Mouse (Mus musculus): ENCODE measurements around the gene Gpr18. TPM values are rescaled to one million over a fixed set of nuclear protein-coding genes. Genes with fewer than 3 reads are reported as not detected.
"Not testable (repeated sequence)": the region's sequence is repeated elsewhere in the genome, so short reads cannot be mapped to it uniquely, and the experiment has no call there.

Gene Gpr18
- total RNA-seq, 2 experiments from 2014 or later = not detected

DNA sequence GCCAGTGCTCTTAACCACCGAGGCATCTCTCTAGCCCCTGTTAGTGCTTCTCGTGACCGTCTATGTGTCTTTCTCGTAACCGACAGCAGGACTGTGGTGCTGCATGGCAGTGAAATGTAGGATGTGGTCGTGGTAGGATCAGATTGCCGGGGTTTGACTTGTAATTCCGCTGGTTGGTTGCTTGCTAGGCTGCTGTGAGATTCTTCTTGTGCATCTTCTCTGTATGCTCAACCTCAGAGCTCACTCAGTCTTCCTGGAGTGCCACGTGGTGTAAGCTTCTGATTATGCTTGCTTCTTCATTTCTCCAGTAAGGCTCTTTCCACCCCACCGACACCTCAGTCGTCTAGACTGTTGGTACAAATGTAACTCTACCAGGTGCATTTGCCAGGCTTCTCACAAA lies 17.1 kb downstream of the Gpr18 start:
- intact Hi-C loops (cut with DNase I) = no loop called here
- DNase-seq (ENCODE audit: low spot score in 2 of 2) = no peak

DNA sequence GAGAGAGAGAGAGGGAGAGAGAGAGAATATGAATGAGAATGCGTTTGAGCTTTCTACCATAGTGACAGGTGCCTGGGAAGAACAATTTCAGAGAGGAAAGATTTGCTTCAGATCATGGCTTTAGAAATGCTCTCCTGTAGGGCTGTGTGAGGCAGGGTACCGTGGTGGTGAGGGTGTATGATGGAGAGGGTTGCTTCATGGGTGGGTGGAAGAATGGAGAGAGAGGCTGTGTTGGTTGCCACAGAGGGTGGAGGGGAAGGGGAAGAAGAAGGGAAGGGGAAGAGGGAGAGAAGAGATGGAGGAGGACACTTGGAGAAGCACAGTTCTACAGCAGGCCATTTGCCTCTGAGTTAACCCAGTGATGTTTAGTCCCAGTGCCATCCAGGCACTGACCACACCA lies 17.8 kb downstream of the Gpr18 start:
- DNase-seq (ENCODE audit: low spot score in 2 of 2) = no peak
- intact Hi-C loops (cut with DNase I) = no loop called here

DNA sequence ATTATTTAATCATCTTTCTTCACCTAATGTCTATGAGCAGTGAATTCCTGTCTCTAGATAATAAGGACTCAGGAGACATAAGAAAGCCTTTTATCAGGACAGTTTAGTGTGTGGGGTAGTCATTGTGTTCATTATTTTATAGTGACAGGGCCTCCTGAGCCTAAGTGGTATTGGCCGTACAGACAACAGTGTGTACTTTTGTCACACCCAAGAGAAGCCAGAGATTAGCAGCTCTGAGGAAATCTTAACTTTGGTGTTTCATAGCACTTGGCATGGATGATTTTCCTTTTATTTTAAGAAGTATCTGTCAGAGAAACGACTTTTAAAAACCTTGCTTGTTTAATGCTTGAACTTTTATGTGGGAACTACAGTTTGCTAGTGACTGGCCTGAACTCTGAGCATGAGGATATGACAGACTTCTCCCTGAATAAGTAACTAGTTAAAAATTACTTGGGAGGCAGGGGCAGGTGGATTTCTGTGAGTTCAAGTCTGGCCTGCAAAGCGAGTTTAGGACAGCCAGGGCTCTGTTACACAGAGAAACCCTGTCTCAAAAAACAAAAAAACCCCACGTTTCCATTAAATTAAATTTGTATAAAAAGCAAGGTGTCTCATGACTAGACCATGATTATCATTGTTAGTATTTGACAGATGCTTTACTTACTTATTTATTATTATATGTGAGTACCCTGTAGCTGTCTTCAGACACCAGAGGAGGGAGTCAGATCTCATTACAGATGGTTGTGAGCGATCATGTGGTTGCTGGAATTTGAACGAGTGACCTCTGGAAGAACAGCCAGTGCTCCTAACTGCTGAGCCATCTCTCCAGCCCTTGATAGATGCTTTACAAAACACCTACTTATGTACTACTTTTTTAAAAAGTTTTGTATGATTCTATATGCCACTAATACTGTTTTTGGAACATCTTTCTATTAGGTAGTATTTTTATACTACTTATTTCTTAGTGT lies 19.2 kb downstream of the Gpr18 start:
- intact Hi-C loops (cut with DNase I) = no loop called here
- no peak for DNase-seq (ENCODE audit: low spot score in 2 of 2)

DNA sequence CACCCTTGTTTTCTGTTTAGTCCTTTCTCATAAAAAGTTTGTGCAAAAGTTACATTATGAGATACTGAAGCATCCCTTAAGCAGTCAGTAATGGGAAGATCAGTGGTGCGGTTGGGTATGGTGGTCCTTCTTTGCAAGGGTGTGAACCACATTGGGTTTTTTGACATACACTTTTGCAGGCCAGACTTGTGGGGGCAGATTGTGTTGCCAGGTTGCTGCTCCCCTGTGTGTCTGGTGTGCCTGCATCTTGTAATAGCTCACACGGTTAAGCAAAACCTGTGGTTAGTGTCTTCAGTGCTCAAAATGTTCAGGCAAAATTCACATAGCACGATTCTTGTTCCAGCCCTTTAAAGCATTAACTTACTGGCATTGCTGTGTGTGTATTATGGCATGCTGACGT lies 20.3 kb downstream of the Gpr18 start:
- intact Hi-C loops (cut with DNase I) = no loop called here
- DNase-seq (ENCODE audit: low spot score in 2 of 2) = no peak

DNA sequence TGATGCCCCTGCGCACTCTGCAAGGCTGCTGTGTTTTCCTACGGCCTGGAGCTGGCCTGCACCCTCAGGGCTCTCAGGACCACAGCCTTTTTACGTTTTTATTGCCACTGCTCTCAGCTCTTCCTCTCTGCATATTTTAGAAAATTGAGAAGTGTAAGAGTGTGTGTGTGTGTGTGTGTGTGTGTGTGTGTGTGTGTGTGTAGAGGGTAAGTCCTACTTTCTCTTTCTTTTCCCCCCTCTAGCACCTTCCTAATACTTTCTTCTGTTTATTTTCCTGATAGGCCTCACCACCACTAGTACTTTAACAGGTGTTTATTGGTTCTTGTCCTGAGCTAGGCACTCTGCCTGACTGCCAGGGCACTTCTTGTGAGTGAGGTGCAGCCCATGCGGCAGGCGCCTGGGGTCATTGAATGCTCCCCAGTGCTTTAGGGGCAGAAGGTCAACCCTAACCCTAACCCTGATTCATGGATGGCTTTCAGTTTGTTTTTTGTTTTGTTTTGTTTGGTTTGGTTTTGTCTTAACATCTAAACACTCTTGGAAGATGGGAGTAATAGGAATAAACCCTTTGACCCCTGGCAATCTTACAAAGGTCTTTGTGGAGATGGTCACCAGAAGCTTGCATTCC lies 21.0 kb downstream of the Gpr18 start:
- intact Hi-C loops (cut with DNase I) = no loop called here
- DNase-seq (ENCODE audit: low spot score in 2 of 2) = no peak

DNA sequence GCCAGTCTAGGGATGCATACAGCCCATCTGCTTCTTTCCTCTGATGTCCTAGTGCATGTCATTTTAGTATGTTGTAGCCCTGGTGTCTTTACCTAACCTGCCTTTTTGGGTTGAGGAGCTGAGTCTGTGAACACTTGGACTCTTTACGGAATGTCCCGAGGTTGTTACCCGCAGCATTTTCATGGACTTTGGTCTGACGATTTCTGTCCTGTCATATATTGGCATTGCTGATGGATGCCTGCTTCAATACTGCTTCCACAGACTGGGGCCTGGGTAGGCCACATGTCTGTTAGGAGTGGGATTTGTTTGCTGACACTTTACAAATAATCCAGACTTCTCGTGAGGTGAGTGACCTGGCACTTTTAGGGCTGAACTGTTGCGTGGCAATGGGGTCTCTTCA lies 21.8 kb downstream of the Gpr18 start:
- intact Hi-C loops (cut with DNase I) = no loop called here
- no peak for DNase-seq (ENCODE audit: low spot score in 2 of 2)

DNA sequence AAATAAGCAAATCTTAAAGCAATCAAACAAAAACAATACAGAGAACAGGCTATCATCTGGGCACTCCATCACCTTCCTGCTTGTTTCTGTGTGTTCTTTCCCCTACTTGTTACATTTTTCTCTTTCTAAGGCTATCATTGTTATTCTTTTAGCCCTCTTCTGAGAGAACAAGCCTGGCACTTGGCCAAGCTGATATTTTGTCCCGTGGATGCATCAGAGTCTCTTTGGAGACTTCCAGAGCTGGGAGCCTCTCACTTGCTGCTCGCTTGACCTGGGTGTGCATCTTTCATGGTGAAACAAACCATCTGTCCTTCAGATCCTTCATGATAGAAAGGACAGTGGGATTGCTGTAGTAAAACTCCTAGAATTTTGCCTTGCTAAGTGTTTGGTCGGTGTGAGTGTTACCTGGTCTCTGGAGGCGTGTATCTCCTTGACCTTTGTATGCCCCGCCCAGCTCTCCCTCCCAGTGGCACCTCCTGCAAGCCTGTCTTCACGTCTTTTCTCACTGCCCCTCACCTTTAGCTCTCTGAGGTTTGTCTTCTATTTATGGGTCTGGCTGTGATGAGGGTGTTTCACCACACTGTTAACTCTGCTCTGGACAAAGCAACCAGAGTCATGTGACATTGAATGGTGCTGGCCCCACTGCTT lies 31.3 kb downstream of the Gpr18 start:
- intact Hi-C loops (cut with DNase I) = no loop called here
- no peak for DNase-seq (ENCODE audit: low spot score in 2 of 2)

DNA sequence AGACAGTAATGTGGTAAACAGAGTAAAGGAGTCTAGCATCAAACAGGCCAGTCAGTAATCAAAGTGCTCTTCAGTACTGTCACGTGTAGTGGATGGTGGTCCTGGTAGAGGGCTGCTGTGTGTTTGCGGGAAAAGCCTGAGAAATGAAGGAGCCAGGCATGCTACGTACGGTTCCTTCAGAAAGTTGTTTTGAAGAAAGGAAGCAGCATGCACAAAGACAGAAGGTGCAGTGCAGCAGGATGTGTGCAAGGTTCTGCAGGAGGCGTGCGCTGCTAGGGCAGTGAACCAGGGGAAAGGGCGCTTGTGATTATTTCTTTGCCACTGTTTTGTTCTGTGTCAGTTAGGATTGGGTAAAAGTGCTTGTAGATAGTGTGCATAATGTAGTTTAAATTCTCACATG lies 34.4 kb downstream of the Gpr18 start:
- DNase-seq (ENCODE audit: low spot score in 2 of 2) = no peak
- intact Hi-C loops (cut with DNase I) = no loop called here

DNA sequence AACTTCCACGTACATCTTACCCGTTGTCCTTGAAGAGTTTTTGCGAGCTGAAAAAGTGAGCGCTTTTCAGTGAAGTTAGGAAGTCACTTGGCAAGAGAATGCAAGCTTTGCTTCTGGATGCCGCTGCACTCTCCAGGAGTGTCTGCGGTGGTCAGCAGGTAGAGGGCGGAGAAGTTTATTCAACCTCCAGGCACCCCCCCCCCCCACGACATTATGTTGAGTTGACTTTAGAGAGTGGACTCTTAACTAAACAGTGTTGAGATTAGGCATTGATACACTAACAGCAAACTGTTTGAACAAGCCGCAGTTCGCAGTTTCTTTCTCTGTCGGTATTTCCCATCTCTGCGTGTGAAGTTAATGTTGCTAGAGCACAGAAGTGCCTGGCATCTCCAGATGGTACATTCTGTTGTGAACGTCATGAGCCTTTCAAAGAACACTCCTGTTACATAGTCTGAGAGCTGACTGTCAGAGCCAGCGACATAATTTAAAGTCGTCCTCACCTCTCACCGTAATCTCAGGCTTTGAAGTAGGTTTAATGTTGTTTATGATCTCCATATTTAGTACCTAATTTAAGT lies 36.2 kb downstream of the Gpr18 start:
- intact Hi-C loops (cut with DNase I) = loop anchor here (2.0 to 10.0 kb wide), 2 partner anchors 227 to 295 kb away; partner anchors contain the start of gene Tm9sf2
- peak; percentile 20 to 45 for DNase-seq (ENCODE audit: low spot score in 2 of 2)

DNA sequence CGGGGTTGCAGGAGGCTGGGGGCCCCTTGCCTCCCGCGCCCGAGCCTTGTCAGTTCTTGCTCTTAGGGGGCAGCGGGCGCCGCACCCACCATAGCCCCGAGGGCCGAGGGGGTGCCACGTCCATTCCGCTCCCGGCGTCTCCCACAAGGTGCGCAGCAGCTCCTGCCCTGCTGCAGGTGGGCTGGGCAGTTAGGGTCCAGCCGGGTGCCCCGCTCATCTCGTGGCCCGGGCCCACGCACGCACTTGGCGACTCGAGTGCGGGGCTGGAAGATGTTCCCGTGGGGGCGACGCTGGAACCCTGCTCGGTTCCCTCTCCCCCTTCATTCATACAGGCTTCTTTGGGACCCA lies 36.7 kb downstream of the Gpr18 start:
- DNase-seq (ENCODE audit: low spot score in 2 of 2) = peak in 1 of 2 experiments; percentile 10
- intact Hi-C loops (cut with DNase I) = loop anchor here (1.0 to 10.0 kb wide), 3 partner anchors 81 to 294 kb away; partner anchors contain the start of gene Tm9sf2

DNA sequence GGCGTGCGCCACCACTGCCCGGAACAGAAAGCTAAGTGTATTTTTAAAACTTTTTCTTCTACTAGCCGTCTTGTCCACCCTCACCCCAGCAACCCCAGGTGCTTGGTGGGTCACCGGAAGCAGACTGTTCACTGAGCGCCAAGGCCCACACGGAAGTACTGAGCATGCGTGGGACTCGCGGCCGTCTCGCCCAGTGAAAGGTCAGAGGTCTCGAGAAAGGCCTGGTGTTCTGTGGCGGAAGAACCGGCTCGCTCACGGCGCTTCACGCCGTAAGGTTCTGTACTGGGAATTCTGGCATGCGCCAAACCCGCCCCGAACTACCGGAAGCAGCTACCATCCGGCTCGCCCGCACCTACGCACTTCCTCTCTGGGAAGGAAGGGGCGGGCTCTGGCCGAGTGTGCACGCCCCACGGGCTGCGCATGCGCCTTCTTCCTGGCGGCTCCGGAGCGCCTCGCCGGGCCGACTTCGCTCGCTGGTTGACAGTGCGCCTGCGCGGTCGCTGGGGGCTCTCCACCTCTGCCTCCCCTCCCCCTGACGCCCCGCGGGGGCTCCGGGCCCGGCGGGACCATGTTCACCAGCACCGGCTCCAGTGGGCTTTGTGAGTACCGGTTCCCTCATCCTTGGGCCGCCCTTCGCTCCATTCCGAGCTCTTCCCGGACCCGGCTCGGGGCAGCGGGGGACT lies 37.3 kb downstream of the Gpr18 start, which contains the start of gene Ubac2:
Gene Ubac2, plus strand, starts transcription at position 445 of the 683 bp plus-strand sequence.
- intact Hi-C loops (cut with DNase I) = loop anchor here (1.0 to 10.0 kb wide), 3 partner anchors 80 to 294 kb away; partner anchors contain the start of gene Tm9sf2
- peak; percentile 98 to 99 for DNase-seq (ENCODE audit: low spot score in 2 of 2)

DNA sequence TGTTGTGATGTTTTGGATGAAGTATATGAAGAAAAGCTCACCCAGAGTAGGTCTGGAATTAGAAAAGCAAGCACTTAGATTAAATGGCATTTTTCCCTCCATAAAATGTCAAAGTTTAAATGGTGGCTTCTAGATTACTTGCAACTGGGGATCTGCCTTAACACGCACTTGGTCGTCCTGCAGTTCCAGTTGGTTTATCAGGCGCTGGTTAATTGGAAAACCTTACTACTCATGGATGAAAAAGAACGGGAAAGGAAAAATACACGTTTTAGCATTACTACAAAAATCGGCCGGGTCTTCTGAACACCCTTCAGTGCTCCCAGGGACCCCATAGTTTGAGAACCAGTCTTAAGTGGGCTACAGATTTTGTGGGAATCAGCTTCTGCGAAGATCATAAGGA lies 37.9 kb downstream of the Gpr18 start:
- intact Hi-C loops (cut with DNase I) = loop anchor here (1.0 to 10.0 kb wide), 3 partner anchors 79 to 293 kb away; partner anchors contain the start of gene Tm9sf2

DNA sequence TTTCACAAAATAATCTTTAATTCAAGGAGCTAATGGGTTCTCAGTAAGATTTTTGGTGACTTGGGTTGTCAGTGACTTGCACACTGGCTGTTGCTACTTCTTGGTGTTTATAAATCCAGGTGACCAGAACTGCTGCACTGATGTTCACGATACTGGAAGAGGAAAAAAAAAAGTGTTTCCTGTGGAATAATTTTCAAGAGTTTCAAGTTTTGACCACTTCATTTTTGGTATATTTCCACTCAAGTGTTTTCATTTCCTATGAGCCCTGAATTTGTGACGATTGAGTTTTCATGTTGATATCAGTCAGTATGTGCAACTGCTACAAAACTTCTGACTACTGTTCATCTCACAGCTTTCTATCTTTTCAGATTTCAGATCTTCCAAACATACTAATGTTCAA lies 38.7 kb downstream of the Gpr18 start:
- intact Hi-C loops (cut with DNase I) = loop anchor here (10.0 kb wide), 1 partner anchor 292 kb away; no protein-coding TSS in a partner anchor
- DNase-seq (ENCODE audit: low spot score in 2 of 2) = no peak

More for the DNA sequence above, 37.9 kb downstream of the Gpr18 start:
- DNase-seq (ENCODE audit: low spot score in 2 of 2) = no peak

DNA sequence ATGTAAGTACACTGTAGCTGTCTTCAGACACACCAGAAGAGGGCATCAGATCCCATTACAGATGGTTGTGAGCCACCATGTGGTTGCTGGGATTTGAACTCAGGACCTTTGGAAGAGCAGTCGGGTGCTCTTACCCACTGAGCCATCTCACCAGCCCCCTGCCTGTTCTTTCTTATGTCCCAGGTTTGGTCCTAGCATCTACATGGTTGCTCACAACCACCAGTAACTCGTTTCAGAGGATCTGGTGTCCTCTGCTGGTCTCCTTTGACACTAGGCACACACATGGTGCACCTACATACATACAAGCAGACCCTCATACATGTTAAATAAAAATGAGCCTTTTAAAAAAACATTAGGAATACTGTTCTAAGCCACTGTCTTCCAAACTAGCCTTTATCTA lies 39.4 kb downstream of the Gpr18 start:
- intact Hi-C loops (cut with DNase I) = loop anchor here (10.0 kb wide), 1 partner anchor 291 kb away; no protein-coding TSS in a partner anchor
- not testable (repeated sequence) for DNase-seq (ENCODE audit: low spot score in 2 of 2)

DNA sequence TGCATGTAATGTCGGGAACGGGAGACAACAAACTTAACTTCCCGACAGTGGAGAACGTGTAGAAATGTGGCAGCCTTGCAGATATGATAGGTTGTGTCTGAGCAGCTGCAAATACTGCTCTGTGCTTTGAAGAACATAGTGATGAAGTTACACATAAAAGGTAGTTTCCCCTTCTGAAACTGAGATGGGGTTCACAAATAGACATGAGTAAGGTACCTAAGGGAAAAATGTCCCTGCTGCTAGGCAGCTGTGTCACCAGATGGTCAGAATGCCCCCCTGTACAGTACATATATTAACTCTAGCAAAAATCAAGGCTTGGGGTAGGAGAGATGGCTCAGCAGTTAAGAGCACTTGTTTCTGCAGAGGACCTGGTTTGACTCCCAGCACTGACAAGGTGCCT lies 41.9 kb downstream of the Gpr18 start:
- intact Hi-C loops (cut with DNase I) = loop anchor here (10.0 kb wide), 1 partner anchor 289 kb away; no protein-coding TSS in a partner anchor
- no peak for DNase-seq (ENCODE audit: low spot score in 2 of 2)

DNA sequence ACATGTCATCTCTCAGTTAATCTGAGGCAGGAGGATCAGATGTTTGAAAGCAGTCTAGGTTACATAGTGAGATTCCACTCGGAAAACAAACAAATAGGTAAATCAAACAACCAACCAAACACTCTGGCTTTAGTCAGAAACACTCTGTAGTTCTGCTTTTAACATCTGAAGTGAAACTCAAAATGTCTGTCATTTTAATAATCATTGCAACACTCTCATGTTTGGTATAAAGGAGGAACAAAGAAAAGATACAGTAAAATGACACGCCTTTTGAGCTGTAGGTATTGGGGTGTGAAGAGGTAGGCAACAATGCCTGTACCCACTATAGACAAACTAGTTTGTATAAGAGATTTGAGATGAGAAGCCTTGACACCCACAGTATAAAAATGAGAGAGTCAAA lies 42.4 kb downstream of the Gpr18 start:
- no peak for DNase-seq (ENCODE audit: low spot score in 2 of 2)
- intact Hi-C loops (cut with DNase I) = loop anchor here (10.0 kb wide), 1 partner anchor 288 kb away; no protein-coding TSS in a partner anchor

DNA sequence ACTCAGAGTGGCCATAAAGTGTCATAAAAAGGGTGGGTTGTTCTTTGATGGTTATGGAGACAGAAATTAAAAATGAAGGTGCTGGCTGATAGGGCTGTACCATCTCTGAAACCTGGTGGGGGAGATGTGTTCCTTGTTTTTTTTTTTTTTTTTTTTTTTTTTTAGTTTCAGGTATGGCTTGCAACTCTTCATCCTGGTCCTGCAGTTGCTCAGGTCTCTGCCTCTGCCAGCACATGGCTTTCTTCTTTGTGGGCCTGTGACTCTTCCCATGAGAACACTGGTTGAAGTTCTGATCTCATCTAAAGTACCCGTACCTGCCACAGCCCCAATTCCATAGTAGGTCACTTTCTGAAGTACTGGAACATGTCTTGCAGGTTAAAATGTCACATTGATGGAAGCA lies 42.8 kb downstream of the Gpr18 start:
- intact Hi-C loops (cut with DNase I) = loop anchor here (10.0 kb wide), 1 partner anchor 288 kb away; no protein-coding TSS in a partner anchor
- DNase-seq (ENCODE audit: low spot score in 2 of 2) = no peak

DNA sequence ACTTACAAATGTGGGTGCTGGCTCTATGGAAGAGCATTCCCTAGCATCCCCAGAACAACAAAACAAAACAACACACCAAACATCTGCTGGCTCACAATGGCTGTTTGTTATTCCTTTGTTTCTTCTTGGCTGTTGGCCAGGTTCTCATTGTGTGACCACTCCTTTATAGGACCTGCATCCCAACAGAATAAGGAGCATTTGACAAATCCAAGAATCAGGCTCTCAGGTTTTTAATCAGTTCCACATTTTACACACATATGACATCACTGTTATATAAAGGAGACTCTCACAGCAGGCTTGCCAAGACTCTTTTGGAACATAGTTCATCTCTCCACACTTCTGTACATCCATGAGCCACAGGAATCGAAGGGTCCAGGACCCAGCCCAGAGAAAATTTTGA lies 46.5 kb downstream of the Gpr18 start:
- peak; percentile 10 to 56 for DNase-seq (ENCODE audit: low spot score in 2 of 2)
- intact Hi-C loops (cut with DNase I) = loop anchor here (5.0 kb wide), 1 partner anchor 193 kb away; no protein-coding TSS in a partner anchor

DNA sequence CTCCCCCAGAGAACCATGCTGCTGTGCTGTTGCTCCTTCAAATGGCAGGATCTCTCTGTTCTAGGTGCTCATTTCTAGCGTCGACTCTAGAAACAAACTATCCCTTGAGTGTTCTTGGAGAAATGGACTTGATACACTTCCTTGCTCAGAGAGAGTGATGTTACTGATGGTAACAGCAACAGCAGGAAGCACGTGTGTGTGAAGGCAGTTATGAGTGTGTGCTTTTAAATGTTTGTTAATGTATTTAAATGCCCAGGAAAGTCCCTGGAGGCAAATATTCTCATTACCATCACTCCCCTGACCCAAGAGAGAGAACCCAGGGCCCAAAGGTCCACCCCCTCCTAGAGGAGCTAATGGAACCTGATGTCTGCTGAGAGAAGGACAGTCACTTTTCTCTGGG lies 49.0 kb downstream of the Gpr18 start:
- intact Hi-C loops (cut with DNase I) = loop anchor here (5.0 kb wide), 1 partner anchor 196 kb away; no protein-coding TSS in a partner anchor
- no peak for DNase-seq (ENCODE audit: low spot score in 2 of 2)

Measured in left cerebral cortex, postnatal 25 days (tissue).